Mouse (Mus musculus) heart, embryonic 12.5 days (tissue): ENCODE measurements around the gene Slc19a1. TPM values are rescaled to one million over a fixed set of nuclear protein-coding genes. Genes with fewer than 3 reads are reported as not detected.
A peak's percentile ranks its signal among the peaks of the same experiment; 100 is the strongest.

ENCODE experiments used
- ATAC-seq: fragments of 200-750 bp; cut with Nextera tagmentation; 2 replicates; pipeline ENCODE4 v1.8.0; 2017; ENCODE audit warnings: moderate TSS enrichment, moderate library complexity; ENCODE audit not compliant: insufficient number of reproducible peaks, low FRiP score
- H3K27ac ChIP-seq: fragments of 300-500 bp; sonication (generic); 2 replicates; pipeline ENCODE4 v1.5.1; 2016; ENCODE audit warnings: mild to moderate bottlenecking, moderate library complexity; ENCODE audit not compliant: poor library complexity, severe bottlenecking
- H3K27me3 ChIP-seq: fragments of 300-500 bp; sonication (generic); replicated peaks from 2 replicates; pipeline ENCODE4 v1.6.1; 2016; ENCODE audit warnings: mild to moderate bottlenecking, moderate library complexity
- H3K36me3 ChIP-seq: fragments of 300-500 bp; sonication (generic); 2 replicates; pipeline ENCODE4 v1.6.1; 2016; ENCODE audit warnings: mild to moderate bottlenecking, moderate library complexity
- H3K4me1 ChIP-seq: fragments of 300-500 bp; sonication (generic); replicated peaks from 2 replicates; pipeline ENCODE4 v1.6.1; 2016; ENCODE audit warnings: mild to moderate bottlenecking
- H3K4me2 ChIP-seq: fragments of 300-500 bp; sonication (generic); 2 replicates; pipeline ENCODE4 v1.6.1; 2016; ENCODE audit warnings: mild to moderate bottlenecking, moderate library complexity
- H3K4me3 ChIP-seq: fragments of 300-500 bp; sonication (generic); 2 replicates; pipeline ENCODE4 v1.5.1; 2016; ENCODE audit warnings: mild to moderate bottlenecking
- H3K9ac ChIP-seq: fragments of 300-500 bp; sonication (generic); 2 replicates; pipeline ENCODE4 v1.6.1; 2016; ENCODE audit warnings: mild to moderate bottlenecking, moderate library complexity
- H3K9me3 ChIP-seq: fragments of 300-500 bp; sonication (generic); replicated peaks from 2 replicates; pipeline ENCODE4 v1.6.1; 2016; ENCODE audit warnings: mild to moderate bottlenecking, moderate library complexity
- WGBS: fragments of 180-500 bp; shearing (Covaris S2); methylation state at CpG from one replicate; pipeline ENCODE4 v1.1.7; 2016; 5-methylcytosine and 5-hydroxymethylcytosine counted together
- polyA plus RNA-seq: library from polyadenylated mRNA; unstranded; fragments of >200 nt; fragmentation: Nextera tagmentation; extraction: Ambion mirVana; gene quantifications from 2 replicates; pipeline ENCODE4 v1.2.1, GENCODE M21; 2016

The Slc19a1 gene
- polyA plus RNA-seq, 1 experiment from 2014 or later = 12.9 TPM

- peak; percentile 58 for ATAC-seq
- Histone ChIP-seq H3K27me3 (peaks cover 10% of the 10 kb centered on the region), H3K27ac (no peak overlapping the region), H3K9me3 (no peaks in the 10 kb centered on the region), H3K4me3 (peak overlapping the region; percentile 71), H3K36me3 (peaks cover 4% of the 10 kb centered on the region; the same call in 1 of the 2 replicates), H3K4me2 (peak overlapping the region; percentile 91), H3K4me1 (peaks cover 21% of the 10 kb centered on the region), H3K9ac (peak overlapping the region; percentile 79)
- WGBS = under 1% methylated on average over 30 of the region's 30 CpGs
Measured at GRCm38 (mm10) chr10:77033323-77034025, 1.4 kb downstream of the Slc19a1 start.

GRCm38 (mm10) chr10:77035487-77035886 lies 3.4 kb downstream of the Slc19a1 start:
- Histone ChIP-seq H3K9ac (no peak overlapping the region), H3K4me2 (no peak overlapping the region), H3K27me3 (peaks cover 10% of the 10 kb centered on the region), H3K9me3 (no peaks in the 10 kb centered on the region), H3K4me1 (peaks cover 21% of the 10 kb centered on the region), H3K27ac (no peak overlapping the region), H3K4me3 (no peak overlapping the region), H3K36me3 (peaks cover 15% of the 10 kb centered on the region)
- ATAC-seq = no peak
- WGBS = 66% methylated on average over 6 of the region's 6 CpGs

GRCm38 (mm10) chr10:77038579-77039174 lies 6.6 kb downstream of the Slc19a1 start:
- peaks cover 43% of the 10 kb centered on the region for H3K36me3 ChIP-seq
- no peak overlapping the region for H3K4me3 ChIP-seq
- no peak overlapping the region for H3K27ac ChIP-seq
- ATAC-seq = no peak
- H3K4me1 ChIP-seq = peaks cover 12% of the 10 kb centered on the region
- WGBS = 90% methylated on average over 8 of the region's 8 CpGs
- H3K9me3 ChIP-seq = no peaks in the 10 kb centered on the region
- no peaks in the 10 kb centered on the region for H3K27me3 ChIP-seq
- no peak overlapping the region for H3K4me2 ChIP-seq
- H3K9ac ChIP-seq = no peak overlapping the region

GRCm38 (mm10) chr10:77048196-77048595 lies 16.2 kb downstream of the Slc19a1 start:
- 0 out of 2 replicates have a peak, but pooled peaks cover 5% of the 10 kb centered on the region for H3K4me1 ChIP-seq
- H3K27me3 ChIP-seq = no peaks in the 10 kb centered on the region
- no peak overlapping the region for H3K9ac ChIP-seq
- H3K4me3 ChIP-seq = no peak overlapping the region
- H3K9me3 ChIP-seq = no peaks in the 10 kb centered on the region
- whole genome bisulfite sequencing = 71% methylated on average over 4 of the region's 4 CpGs
- H3K27ac ChIP-seq = no peak overlapping the region
- H3K4me2 ChIP-seq = no peak overlapping the region
- H3K36me3 ChIP-seq = peaks cover 62% of the 10 kb centered on the region
- ATAC-seq = no peak

GRCm38 (mm10) chr10:77048606-77049005 lies 16.6 kb downstream of the Slc19a1 start:
- Histone ChIP-seq H3K9me3 (no peaks in the 10 kb centered on the region), H3K27ac (no peak overlapping the region), H3K9ac (no peak overlapping the region), H3K4me3 (no peak overlapping the region), H3K36me3 (peaks cover 62% of the 10 kb centered on the region), H3K4me1 (0 out of 2 replicates have a peak, but pooled peaks cover 5% of the 10 kb centered on the region), H3K27me3 (no peaks in the 10 kb centered on the region), H3K4me2 (no peak overlapping the region)
- WGBS = 91% methylated on average over 3 of the region's 3 CpGs
- no peak for ATAC-seq

GRCm38 (mm10) chr10:77056768-77057167 lies 24.7 kb downstream of the Slc19a1 start:
- no peaks in the 10 kb centered on the region for H3K4me1 ChIP-seq
- no peak overlapping the region for H3K27ac ChIP-seq
- no peak overlapping the region for H3K9ac ChIP-seq
- WGBS = 73% methylated on average over 10 of the region's 10 CpGs
- no peak overlapping the region for H3K4me2 ChIP-seq
- H3K9me3 ChIP-seq = no peaks in the 10 kb centered on the region
- H3K27me3 ChIP-seq = no peaks in the 10 kb centered on the region
- no peak overlapping the region for H3K4me3 ChIP-seq
- peaks cover 83% of the 10 kb centered on the region for H3K36me3 ChIP-seq
- ATAC-seq = no peak

GRCm38 (mm10) chr10:77061426-77061825 lies 29.4 kb downstream of the Slc19a1 start:
- Histone ChIP-seq H3K9ac (no peak overlapping the region), H3K4me1 (no peaks in the 10 kb centered on the region), H3K27me3 (no peaks in the 10 kb centered on the region), H3K4me3 (no peak overlapping the region), H3K27ac (no peak overlapping the region), H3K4me2 (no peak overlapping the region), H3K36me3 (peaks cover 68% of the 10 kb centered on the region), H3K9me3 (no peaks in the 10 kb centered on the region)
- ATAC-seq = no peak
- WGBS = 70% methylated on average over 3 of the region's 3 CpGs

GRCm38 (mm10) chr10:77062393-77063010 lies 30.5 kb downstream of the Slc19a1 start:
- Histone ChIP-seq H3K36me3 (peaks cover 72% of the 10 kb centered on the region), H3K4me1 (no peaks in the 10 kb centered on the region), H3K9ac (no peak overlapping the region), H3K27me3 (no peaks in the 10 kb centered on the region), H3K4me3 (no peak overlapping the region), H3K9me3 (no peaks in the 10 kb centered on the region), H3K27ac (no peak overlapping the region), H3K4me2 (no peak overlapping the region)
- ATAC-seq = no peak
- WGBS = 79% methylated on average over 11 of the region's 11 CpGs

GRCm38 (mm10) chr10:77064239-77064638 lies 32.2 kb downstream of the Slc19a1 start:
- no peak for ATAC-seq
- Histone ChIP-seq H3K9ac (no peak overlapping the region), H3K27ac (no peak overlapping the region), H3K9me3 (no peaks in the 10 kb centered on the region), H3K27me3 (no peaks in the 10 kb centered on the region), H3K36me3 (peaks cover 72% of the 10 kb centered on the region), H3K4me1 (no peaks in the 10 kb centered on the region), H3K4me2 (no peak overlapping the region), H3K4me3 (no peak overlapping the region)
- 82% methylated on average over 3 of the region's 3 CpGs for WGBS

GRCm38 (mm10) chr10:77064659-77065058 lies 32.6 kb downstream of the Slc19a1 start:
- no peaks in the 10 kb centered on the region for H3K4me1 ChIP-seq
- no peaks in the 10 kb centered on the region for H3K9me3 ChIP-seq
- no peak overlapping the region for H3K4me2 ChIP-seq
- H3K27ac ChIP-seq = no peak overlapping the region
- H3K9ac ChIP-seq = no peak overlapping the region
- H3K36me3 ChIP-seq = peaks cover 72% of the 10 kb centered on the region
- no peak for ATAC-seq
- no peaks in the 10 kb centered on the region for H3K27me3 ChIP-seq
- no peak overlapping the region for H3K4me3 ChIP-seq

- Histone ChIP-seq H3K9ac (no peak overlapping the region), H3K36me3 (peaks cover 89% of the 10 kb centered on the region)
- 84% methylated on average over 7 of the region's 7 CpGs for WGBS
Measured at GRCm38 (mm10) chr10:77068469-77068868, 36.4 kb downstream of the Slc19a1 start.

More at GRCm38 (mm10) chr10:77068469-77068868, 36.4 kb downstream of the Slc19a1 start:
- Histone ChIP-seq H3K4me1 (no peaks in the 10 kb centered on the region), H3K27ac (no peak overlapping the region), H3K9me3 (no peaks in the 10 kb centered on the region), H3K27me3 (no peaks in the 10 kb centered on the region), H3K4me3 (no peak overlapping the region), H3K4me2 (no peak overlapping the region)
- no peak for ATAC-seq
